Mouse (Mus musculus) midbrain, embryonic 14.5 days (tissue): ENCODE results near the gene Rprd1b. TPM values are rescaled to one million over a fixed set of nuclear protein-coding genes. Genes with fewer than 3 reads are reported as not detected.

ENCODE experiments used
- ATAC-seq: fragments of 200-750 bp; cut with Nextera tagmentation; 2 replicates; pipeline ENCODE4 v1.8.0; 2017; ENCODE audit warnings: moderate number of reproducible peaks, moderate library complexity; ENCODE audit not compliant: low FRiP score, low TSS enrichment
- DNase-seq: peaks from one replicate; pipeline ENCODE4 v3.0.0-alpha.2; 2015
- H3K27ac ChIP-seq: fragments of 300-500 bp; sonication (generic); replicated peaks from 2 replicates; pipeline ENCODE4 v1.5.1; 2014; ENCODE audit warnings: mild to moderate bottlenecking, low read depth, low read length, moderate library complexity
- H3K27me3 ChIP-seq: fragments of 300-500 bp; sonication (generic); 2 replicates; pipeline ENCODE4 v1.6.1; 2014; ENCODE audit warnings: low read length, control low read depth, mixed read lengths; ENCODE audit not compliant: control insufficient read depth, insufficient read depth
- H3K36me3 ChIP-seq: fragments of 300-500 bp; sonication (generic); 2 replicates; pipeline ENCODE4 v1.6.1; 2014; ENCODE audit warnings: low read length, control low read depth; ENCODE audit not compliant: control insufficient read depth, insufficient read depth
- H3K4me1 ChIP-seq: fragments of 300-500 bp; sonication (generic); 2 replicates; pipeline ENCODE4 v1.6.1; 2014; ENCODE audit warnings: mild to moderate bottlenecking, antibody characterized with exemption, low read length, control low read depth; ENCODE audit not compliant: control insufficient read depth, insufficient read depth
- H3K4me2 ChIP-seq: fragments of 300-500 bp; sonication (generic); 2 replicates; pipeline ENCODE4 v1.6.1; 2014; ENCODE audit warnings: mild to moderate bottlenecking, low read length, moderate library complexity
- H3K4me3 ChIP-seq: fragments of 300-500 bp; sonication (generic); replicated peaks from 2 replicates; pipeline ENCODE4 v1.5.1; 2014; ENCODE audit warnings: low read depth, low read length
- H3K9ac ChIP-seq: fragments of 300-500 bp; sonication (generic); replicated peaks from 2 replicates; pipeline ENCODE4 v1.6.1; 2014; ENCODE audit warnings: mild to moderate bottlenecking, low read length, moderate library complexity
- H3K9me3 ChIP-seq: fragments of 300-500 bp; sonication (generic); 2 replicates; pipeline ENCODE4 v1.6.1; 2016; ENCODE audit warnings: low read length, control low read depth, mixed read lengths; ENCODE audit not compliant: control insufficient read depth
- WGBS: fragments of 180-500 bp; shearing (Covaris S2); extraction: QIAGEN DNeasy Blood & Tissue Kit; methylation state at CpG from one replicate; pipeline ENCODE4 v1.1.7; 2014; 5-methylcytosine and 5-hydroxymethylcytosine counted together
- polyA plus RNA-seq: library from polyadenylated mRNA; unstranded; fragments of >200 nt; fragmentation: Nextera tagmentation; extraction: Ambion mirVana; gene quantifications from 2 replicates; pipeline ENCODE4 v1.2.1, GENCODE M21; 2014

Gene Rprd1b
- polyA plus RNA-seq, 1 experiment from 2014 or later, result 40.2 TPM

DNA sequence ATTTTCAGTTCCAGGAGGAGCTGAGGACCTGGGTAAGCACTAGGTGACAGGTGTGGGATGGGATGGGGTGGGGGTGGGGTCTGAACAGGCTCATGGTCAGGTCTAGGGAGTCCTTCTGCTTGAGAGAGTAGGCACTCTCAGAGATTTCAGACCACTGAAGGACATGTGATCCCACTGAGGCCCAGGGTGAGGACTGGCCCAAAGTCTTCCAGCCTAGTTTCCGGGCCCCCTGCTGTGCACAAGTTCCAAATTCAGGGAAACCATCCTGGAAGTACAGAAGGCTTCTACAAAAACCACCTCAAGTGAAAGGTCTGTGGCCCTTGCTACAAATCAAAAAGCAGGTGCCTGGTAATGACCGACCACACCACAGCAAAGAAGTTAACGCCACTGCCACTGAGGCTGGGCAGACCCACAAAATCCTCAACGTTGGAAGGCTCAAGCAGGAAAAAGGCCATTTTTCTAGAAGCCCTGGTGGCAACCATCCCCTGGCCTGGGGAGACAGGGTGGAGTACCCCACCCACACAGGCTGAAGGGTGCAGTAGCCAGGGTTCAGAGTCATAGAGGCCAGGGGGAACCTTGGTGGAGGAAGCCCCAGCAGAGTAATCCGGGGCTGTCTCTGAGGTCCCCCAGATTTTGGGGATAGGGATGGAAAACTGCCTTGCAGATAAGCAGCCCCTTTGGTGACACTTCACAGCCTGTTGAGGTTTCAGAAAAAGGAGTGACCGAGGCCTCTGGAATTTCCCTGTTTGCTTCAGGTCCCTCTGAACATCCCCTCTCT lies 116.6 kb downstream of the Rprd1b start:
- no peaks in the 10 kb centered on the region for H3K36me3 ChIP-seq
- 93% methylated on average over 6 of the region's 6 CpGs for WGBS
- no peak overlapping the region for H3K9ac ChIP-seq
- ATAC-seq, result no peak
- no peak overlapping the region for H3K27ac ChIP-seq
- no peak overlapping the region for H3K4me3 ChIP-seq
- H3K4me1 ChIP-seq, result no peaks in the 10 kb centered on the region; the same call in 1 of the 2 replicates
- no peak for DNase-seq
- H3K27me3 ChIP-seq, result no peaks in the 10 kb centered on the region; the same call in 1 of the 2 replicates
- no peaks in the 10 kb centered on the region for H3K9me3 ChIP-seq
- no peak overlapping the region for H3K4me2 ChIP-seq

DNA sequence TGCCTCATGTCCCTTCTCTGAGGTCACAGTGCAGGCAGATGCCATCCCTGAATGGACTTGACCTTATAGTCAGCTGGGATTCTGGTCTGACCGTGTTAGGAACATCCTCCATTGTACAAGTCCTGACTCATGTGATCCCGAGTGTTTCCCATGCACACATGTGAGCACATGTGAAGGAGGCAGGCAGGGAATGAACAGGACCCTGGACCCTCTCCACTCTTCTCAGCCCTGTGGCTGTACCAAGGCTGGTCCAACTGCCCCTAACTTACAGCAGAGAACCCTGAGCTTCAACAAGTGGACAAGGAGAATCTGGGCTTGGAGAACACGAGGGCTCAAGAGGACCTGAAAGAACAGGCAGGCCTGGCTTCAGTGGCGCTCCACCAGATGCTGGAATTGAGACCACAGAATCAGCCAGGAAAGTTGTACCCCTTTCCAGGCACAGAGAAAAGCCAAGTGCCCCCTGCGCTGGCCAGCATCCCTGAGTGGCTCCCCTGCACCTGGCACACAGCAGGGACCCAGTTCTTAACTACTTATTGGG lies 117.3 kb downstream of the Rprd1b start:
- no peak for DNase-seq
- no peak for ATAC-seq
- no peaks in the 10 kb centered on the region for H3K36me3 ChIP-seq
- no peak overlapping the region for H3K9ac ChIP-seq
- no peak overlapping the region for H3K4me3 ChIP-seq
- H3K27me3 ChIP-seq, result no peaks in the 10 kb centered on the region; the same call in 1 of the 2 replicates
- WGBS, result 73% methylated on average over 5 of the region's 5 CpGs
- no peak overlapping the region for H3K27ac ChIP-seq
- H3K4me2 ChIP-seq, result no peak overlapping the region
- H3K4me1 ChIP-seq, result no peaks in the 10 kb centered on the region; the same call in 1 of the 2 replicates
- no peaks in the 10 kb centered on the region for H3K9me3 ChIP-seq

DNA sequence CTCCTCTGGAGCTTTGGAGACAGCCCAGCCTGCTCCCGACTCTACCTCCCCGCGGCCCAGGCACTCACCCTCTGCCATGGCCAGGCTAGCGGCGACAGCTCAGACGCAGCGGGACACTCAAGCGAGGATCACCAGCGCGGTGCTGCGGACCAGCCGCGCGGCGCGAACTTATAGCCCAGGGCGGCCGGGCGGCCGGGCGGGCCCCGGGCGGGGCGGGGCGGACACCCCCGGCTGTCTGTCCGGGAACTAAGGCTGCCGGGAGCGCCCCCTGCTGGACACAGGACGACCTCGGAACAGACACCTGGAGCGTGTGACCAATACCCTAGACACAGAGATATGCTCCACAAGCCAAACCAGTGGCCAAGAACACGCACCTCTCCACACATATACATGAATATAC lies 117.9 kb downstream of the Rprd1b start, which contains the start of gene Tgm2:
Tgm2 (minus strand) TSS at position 214 of the 400 bp plus-strand sequence.
- 0 out of 2 replicates have a peak within 1 kb of the TSS, but pooled peaks have one; percentile 23 for H3K9ac ChIP-seq
- DNase-seq (peak; percentile 78), ATAC-seq (0 out of 2 replicates have a peak, but pooled peaks have one; percentile 17)
- H3K9me3 ChIP-seq, result no peaks in the 10 kb centered on the region
- no peaks in the 10 kb centered on the region; the same call in 1 of the 2 replicates for H3K27me3 ChIP-seq
- WGBS, result under 1% methylated on average over 33 of the region's 33 CpGs
- H3K4me3 ChIP-seq, result peak within 1 kb of the TSS; percentile 15; the same call in 1 of the 2 replicates
- peak within 1 kb of the TSS; percentile 48 for H3K4me2 ChIP-seq
- no peaks in the 10 kb centered on the region for H3K36me3 ChIP-seq
- no peaks in the 10 kb centered on the region; the same call in 1 of the 2 replicates for H3K4me1 ChIP-seq
- no peak within 1 kb of the TSS for H3K27ac ChIP-seq

GRCm38 (mm10) chr2:158146971-158147370 lies 118.7 kb downstream of the Rprd1b start:
- H3K9ac ChIP-seq, result no peak overlapping the region
- H3K4me2 ChIP-seq, result no peak overlapping the region
- ATAC-seq (no peak), DNase-seq (no peak)
- no peaks in the 10 kb centered on the region; the same call in 1 of the 2 replicates for H3K27me3 ChIP-seq
- H3K36me3 ChIP-seq, result no peaks in the 10 kb centered on the region
- no peak overlapping the region for H3K27ac ChIP-seq
- no peaks in the 10 kb centered on the region; the same call in 1 of the 2 replicates for H3K4me1 ChIP-seq
- H3K4me3 ChIP-seq, result no peak overlapping the region
- WGBS, result 92% methylated on average over 8 of the region's 8 CpGs
- H3K9me3 ChIP-seq, result no peaks in the 10 kb centered on the region

DNA sequence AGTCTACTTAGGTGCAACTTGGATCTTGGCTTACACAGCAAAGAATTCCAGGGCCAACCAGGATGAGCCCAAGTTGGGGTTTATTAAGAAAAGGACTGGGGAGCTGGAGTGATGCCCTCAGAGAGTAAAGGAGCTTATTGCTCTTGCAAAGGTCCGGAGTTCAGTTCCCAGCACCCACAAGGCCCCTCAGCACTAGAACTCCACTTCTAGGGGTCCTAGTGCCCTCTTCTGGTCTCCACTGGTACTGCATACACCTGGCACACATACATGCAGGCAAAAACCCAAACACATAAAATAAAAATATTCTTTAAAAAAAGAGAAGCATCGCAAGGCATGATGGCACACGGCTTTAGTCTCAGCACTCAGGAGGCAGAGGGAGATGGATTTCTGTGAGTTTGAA lies 122.8 kb downstream of the Rprd1b start:
- no peak overlapping the region for H3K4me2 ChIP-seq
- DNase-seq (no peak), ATAC-seq (no peak)
- H3K4me3 ChIP-seq, result no peak overlapping the region
- no peaks in the 10 kb centered on the region for H3K9me3 ChIP-seq
- no peak overlapping the region for H3K27ac ChIP-seq
- no peaks in the 10 kb centered on the region for H3K36me3 ChIP-seq
- H3K27me3 ChIP-seq, result no peaks in the 10 kb centered on the region
- no peak overlapping the region for H3K9ac ChIP-seq
- peaks cover 3% of the 10 kb centered on the region; the same call in 1 of the 2 replicates for H3K4me1 ChIP-seq
- WGBS, result 97% methylated on average over 3 of the region's 3 CpGs

GRCm38 (mm10) chr2:158152685-158153309 lies 124.5 kb downstream of the Rprd1b start:
- Histone ChIP-seq H3K9ac (no peak overlapping the region), H3K4me2 (no peak overlapping the region), H3K27ac (no peak overlapping the region), H3K4me1 (0 out of 2 replicates have a peak, but pooled peaks cover 3% of the 10 kb centered on the region), H3K9me3 (no peaks in the 10 kb centered on the region), H3K27me3 (no peaks in the 10 kb centered on the region), H3K36me3 (no peaks in the 10 kb centered on the region), H3K4me3 (no peak overlapping the region)
- WGBS, result 36% methylated on average over 6 of the region's 6 CpGs
- no peak for ATAC-seq
- no peak for DNase-seq

DNA sequence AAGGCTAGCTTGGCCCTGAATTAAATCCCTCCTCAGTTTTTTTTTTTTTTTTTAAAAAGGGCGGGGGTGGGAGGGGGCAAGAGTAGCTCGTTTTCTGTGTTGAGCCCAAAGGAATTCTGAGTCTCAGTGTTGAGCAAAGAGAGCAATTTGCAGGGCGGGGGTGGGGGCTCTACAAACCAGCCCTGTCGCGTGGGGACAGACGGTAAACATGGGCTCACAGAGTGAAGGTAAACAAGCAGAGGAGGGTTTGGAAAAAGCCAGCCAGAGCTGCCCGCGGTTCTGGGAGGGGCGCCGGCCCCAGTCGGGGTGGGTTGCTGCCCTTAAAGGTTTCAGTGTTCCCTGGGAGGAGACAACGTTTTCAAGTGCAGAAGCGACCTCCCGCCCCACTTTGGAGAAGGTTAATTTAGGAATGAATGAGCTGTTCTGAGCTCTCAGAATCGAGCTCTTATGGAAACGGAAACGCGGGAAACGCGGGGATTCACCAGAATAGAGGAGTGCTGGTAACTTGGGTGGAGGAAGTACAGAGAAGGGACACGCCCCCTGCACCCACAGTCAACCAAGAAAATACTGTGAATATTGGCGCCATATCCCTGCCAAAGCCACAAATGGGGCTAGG lies 125.5 kb downstream of the Rprd1b start:
- DNase-seq (peak; percentile 45), ATAC-seq (no peak)
- H3K9me3 ChIP-seq, result no peaks in the 10 kb centered on the region
- H3K9ac ChIP-seq, result peak overlapping the region; percentile 45
- H3K36me3 ChIP-seq, result no peaks in the 10 kb centered on the region
- H3K27ac ChIP-seq, result no peak overlapping the region
- H3K4me1 ChIP-seq, result 0 out of 2 replicates have a peak, but pooled peaks cover 3% of the 10 kb centered on the region
- WGBS, result 2% methylated on average over 22 of the region's 22 CpGs
- peak overlapping the region; percentile 25; the same call in 1 of the 2 replicates for H3K4me3 ChIP-seq
- H3K27me3 ChIP-seq, result no peaks in the 10 kb centered on the region
- H3K4me2 ChIP-seq, result peak overlapping the region; percentile 56

DNA sequence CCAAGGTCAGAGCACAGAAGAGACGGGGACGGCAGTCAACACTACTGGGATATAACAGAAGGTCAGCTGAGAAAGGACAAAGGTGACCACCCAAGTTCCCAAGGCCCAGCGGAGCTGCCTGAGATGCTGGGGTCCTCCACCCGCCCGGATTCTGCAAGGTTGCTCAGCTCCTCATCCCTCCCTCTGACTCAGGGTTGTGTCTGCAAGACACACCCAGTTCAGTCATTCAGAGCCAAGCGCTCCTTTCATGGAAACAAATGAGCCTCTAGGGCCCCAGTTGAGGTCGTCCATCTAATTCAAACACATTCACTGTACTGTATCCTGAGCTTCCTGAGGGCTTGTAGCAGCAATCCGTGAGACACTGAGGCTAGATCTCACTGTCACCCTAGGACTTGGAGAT lies 126.3 kb downstream of the Rprd1b start:
- no peak for ATAC-seq
- H3K9me3 ChIP-seq, result no peaks in the 10 kb centered on the region
- no peaks in the 10 kb centered on the region for H3K36me3 ChIP-seq
- no peak overlapping the region for H3K27ac ChIP-seq
- no peaks in the 10 kb centered on the region for H3K27me3 ChIP-seq
- no peak overlapping the region for H3K9ac ChIP-seq
- DNase-seq, result no peak
- 0 out of 2 replicates have a peak, but pooled peaks cover 3% of the 10 kb centered on the region for H3K4me1 ChIP-seq
- no peak overlapping the region for H3K4me2 ChIP-seq
- no peak overlapping the region for H3K4me3 ChIP-seq
- 69% methylated on average over 8 of the region's 8 CpGs for WGBS
